Mouse (Mus musculus): ENCODE results near the gene Sec14l2. TPM values are rescaled to one million over a fixed set of nuclear protein-coding genes. Genes with fewer than 3 reads are reported as not detected.

Sec14l2 gene
- polyA plus RNA-seq, 1 experiment: 1.5 TPM

DNA sequence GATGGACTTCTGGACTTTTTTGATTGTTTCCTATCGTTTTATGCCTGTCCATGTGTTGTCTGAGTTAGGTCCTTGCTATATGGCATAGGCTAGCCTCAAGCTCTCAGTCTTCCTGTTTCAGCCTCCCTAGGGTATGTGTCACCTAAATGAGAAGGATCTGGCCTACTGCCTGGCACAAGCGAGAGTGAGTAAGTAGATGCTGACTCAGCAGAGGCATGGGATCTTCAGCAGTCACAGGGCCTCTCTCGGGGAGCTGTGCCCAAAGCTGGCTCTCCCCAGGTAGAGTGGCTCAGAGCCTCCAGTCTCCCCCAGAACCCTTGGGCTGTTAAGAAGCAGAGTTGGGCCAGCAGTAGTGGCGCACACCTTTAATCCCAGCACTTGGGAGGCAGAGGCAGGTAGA is 19.1 kb upstream of the Sec14l2 start:
- no peak for TF ChIP-seq GATA1 (IDR thresholded peaks at IDR 0.05; ENCODE audit: low read length)

DNA sequence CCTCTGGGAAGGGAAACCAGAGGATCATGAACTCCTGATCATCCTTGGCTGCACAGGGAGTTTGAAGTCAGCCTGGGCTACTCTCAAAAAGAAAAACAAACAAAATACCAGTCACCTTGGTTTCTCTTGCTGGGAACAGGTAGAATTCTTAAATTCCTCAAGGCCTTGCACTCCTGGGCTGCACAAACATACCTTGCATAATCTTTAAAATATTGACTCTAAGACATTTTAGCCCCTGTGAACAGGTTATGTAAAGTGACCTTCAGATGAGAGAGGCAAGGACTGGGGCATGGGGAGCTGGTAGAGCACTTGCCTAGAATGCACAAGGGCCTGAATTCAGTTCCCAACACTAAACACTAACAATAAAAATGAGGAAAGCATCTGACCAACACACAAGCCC is 18.3 kb upstream of the Sec14l2 start:
- no peak for TF ChIP-seq GATA1 (IDR thresholded peaks at IDR 0.05; ENCODE audit: low read length)

DNA sequence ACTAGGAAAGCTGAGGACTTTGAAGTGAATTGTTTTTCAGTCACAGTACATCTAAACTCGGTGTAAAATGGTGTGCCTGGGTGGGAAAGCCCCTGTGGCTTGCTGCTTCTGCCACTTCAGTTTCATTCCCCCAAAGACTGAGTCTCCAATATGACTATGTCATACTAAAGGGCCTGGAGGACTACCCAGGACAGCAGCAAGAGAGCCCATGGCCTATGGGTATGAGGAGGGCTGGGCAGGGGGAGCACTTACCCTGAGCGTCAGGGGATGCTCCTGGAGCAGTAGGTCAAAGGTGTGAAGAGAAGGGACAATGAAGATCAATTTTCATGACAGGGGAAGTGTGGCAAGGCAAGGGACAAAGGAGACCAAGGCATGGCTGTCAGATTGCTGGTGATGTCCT is 15.7 kb upstream of the Sec14l2 start:
- no peak for TF ChIP-seq GATA1 (IDR thresholded peaks at IDR 0.05; ENCODE audit: low read length)

DNA sequence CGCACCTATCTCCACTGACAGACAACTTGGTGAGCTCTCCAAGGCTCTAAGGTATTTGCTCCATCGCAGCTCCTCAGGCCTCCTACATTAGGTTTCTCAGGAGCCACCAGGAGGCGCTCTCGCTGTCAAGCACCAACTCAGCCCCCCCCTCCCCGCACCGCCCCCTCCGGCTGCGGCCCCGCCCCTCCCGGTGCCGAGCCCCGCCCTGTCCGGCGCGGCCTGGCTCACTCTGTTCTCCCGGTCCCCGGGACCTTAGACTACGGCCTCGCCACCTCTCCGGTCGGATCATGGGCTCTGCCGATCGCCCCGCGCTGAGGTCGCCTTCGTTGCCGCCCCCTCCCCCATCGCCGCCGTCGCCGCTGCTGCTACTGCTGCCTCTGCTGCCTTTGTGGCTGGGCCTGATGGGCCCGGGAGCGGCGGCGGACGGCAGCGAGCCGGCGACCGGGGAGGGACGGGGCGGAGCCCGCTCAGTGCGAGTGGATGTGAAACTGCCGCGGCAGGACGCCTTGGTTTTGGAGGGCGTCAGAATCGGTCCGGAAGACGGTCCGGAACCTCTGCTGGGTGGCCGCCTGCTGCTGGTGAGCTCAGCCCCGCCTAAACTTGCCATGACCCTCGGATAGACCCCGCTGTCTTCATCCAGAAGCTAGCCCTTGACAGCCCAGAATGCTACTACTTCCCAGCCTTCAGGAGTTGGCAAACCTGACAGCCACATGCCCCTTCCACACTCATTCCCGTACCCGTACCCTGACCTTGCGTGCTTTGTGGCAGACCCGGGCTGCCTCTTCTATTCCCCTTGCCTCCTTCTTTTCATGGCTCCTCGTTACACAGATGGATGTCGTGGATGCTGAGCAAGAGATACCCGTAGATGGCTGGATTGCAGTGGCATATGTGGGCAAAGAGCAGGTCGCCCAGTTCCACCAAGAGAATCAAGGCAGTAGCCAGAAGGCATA is 12.0 kb upstream of the Sec14l2 start, which contains the start of gene Rnf215:
Rnf215 (plus strand) TSS at position 217 of the 950 bp plus-strand sequence.
- no peak for TF ChIP-seq GATA1 (IDR thresholded peaks at IDR 0.05; ENCODE audit: low read length)

DNA sequence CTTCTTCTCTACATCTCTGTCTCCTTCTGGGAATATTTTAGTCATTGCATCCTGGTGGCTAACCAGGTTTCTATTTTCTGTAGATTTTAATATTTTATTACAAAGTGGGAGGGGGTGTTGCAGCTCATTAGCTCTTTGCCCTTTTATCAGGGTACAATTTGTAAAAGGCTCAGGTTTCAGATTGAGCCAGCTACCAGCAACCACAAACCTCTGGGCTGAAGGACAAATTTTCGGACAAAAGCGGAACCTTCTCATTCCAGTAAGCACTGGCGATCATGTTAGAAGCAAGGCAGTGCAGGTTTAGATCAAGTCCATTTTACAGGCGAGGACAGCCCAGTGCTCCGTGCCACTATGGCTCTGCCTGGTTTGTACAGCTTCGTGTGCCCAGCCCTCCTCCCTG is 11.2 kb upstream of the Sec14l2 start:
- TF ChIP-seq GATA1 (IDR thresholded peaks at IDR 0.05; ENCODE audit: low read length): no peak

DNA sequence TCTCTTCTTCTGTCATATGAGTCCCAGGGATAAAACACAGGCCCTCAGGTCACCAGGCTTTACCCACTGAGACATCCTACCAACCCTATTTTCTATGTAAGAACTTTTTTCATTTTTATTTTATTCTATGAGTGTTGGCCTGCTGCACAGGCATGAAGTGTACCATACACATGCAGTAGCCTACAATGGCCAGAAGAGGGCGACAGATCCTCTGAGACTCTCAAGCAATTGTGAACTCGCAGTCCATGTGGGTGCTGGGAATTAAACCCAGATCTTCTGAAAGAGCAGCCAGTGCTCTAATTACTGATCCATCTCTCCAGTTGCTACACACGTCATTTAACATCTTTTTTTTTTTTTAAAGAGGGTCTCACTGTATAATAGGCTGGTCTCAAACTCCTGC is 10.2 kb upstream of the Sec14l2 start:
- TF ChIP-seq GATA1 (IDR thresholded peaks at IDR 0.05; ENCODE audit: low read length): no peak

DNA sequence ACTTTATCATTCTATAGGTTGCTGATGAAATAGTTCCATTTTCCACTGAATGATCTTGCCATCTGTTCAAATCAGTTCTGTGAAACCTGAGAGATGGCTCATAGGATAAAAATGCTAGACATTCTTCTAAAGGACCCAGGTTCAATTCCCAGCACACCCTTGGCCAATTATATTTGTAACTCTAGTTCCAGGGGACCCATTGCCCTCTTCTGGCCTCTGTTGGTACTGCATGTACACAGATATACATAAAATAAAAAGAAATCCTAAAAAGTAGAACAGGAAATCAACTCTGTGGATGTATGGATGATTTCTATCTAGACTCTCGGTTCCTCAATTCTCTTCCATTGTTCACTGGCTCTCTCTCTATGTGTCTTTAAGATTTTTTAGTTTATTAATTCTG is 3.8 kb upstream of the Sec14l2 start:
- TF ChIP-seq GATA1 (IDR thresholded peaks at IDR 0.05; ENCODE audit: low read length): no peak

DNA sequence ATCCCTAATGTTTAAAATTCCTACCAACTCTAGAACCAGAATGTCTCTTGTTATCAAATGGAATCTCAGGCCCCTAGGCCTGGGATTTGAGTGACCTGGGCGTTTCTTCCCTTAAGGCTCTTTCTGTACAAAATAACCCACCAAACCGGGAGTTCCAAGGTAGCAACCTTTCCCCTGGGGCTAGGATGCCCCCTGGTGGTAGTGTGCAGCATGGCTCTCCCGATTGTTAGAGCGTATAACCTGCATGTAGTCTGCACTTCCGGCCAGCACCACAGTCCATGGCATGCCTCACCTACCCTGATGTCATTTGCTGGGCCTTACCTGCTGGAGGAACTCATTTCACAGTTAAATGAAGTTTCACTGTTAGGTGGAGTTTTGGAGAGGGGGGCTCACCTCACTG is 707 bp upstream of the Sec14l2 start:
- no peak for TF ChIP-seq GATA1 (IDR thresholded peaks at IDR 0.05; ENCODE audit: low read length)

DNA sequence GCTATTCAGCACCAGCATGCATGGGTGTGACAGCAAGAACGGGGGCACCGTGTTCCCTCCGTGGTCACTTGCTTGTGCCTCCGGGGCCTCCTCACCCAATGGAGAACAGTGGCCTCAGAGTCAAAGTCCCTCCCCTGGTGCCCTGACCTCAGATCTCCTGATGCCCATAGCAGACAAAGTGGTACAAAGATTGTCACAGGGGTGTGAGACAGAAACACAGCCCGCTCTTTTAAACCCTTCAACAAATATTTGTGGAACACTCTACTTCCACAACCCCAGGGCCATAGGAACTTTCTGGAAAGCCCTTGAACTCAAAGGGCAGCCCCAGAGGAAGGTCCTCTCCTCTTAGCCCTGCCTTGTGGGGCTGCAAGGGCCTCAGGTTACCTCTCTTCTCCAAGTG is 989 bp downstream of the Sec14l2 start:
- TF ChIP-seq GATA1 (IDR thresholded peaks at IDR 0.05; ENCODE audit: low read length): no peak

DNA sequence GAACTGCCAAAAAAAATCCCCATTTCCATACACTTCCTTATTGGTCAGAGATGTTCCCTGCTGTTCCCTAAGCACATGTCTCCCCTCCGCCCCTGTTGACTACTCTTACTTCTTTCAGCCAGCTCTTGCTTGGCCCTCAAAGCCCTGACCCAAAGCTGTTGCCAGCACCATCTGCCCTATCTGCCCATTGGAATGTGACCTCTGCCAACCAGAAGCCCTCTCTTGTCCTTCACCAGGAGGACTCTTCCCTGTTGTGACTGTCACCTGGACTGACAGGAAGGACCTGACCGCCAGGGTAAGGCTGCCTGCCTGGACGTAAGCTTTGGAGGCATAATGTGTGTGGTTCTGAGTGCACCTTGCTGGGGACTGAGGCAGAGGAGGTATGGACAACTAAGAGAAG is 1.5 kb downstream of the Sec14l2 start:
- no peak for TF ChIP-seq GATA1 (IDR thresholded peaks at IDR 0.05; ENCODE audit: low read length)

DNA sequence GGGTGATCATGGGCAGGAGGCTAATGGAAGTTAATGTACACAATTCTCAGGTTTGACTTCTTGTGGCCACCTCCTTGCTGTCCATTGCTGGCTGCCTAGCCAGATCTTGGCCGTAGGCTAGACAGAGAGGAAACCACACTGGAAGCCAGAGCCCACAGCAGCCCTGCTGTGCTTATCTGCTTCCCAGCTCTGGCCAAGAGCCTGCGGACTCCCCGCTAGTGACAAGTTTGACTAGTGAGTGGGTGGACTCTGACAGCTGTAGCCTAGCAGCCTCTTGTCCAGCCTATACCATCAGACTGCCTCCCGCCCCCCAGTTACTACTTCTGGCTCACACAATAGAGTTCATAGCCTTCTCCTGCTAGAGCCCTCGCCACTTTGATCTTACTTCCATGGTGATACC is 3.6 kb downstream of the Sec14l2 start:
- no peak for TF ChIP-seq GATA1 (IDR thresholded peaks at IDR 0.05; ENCODE audit: low read length)

DNA sequence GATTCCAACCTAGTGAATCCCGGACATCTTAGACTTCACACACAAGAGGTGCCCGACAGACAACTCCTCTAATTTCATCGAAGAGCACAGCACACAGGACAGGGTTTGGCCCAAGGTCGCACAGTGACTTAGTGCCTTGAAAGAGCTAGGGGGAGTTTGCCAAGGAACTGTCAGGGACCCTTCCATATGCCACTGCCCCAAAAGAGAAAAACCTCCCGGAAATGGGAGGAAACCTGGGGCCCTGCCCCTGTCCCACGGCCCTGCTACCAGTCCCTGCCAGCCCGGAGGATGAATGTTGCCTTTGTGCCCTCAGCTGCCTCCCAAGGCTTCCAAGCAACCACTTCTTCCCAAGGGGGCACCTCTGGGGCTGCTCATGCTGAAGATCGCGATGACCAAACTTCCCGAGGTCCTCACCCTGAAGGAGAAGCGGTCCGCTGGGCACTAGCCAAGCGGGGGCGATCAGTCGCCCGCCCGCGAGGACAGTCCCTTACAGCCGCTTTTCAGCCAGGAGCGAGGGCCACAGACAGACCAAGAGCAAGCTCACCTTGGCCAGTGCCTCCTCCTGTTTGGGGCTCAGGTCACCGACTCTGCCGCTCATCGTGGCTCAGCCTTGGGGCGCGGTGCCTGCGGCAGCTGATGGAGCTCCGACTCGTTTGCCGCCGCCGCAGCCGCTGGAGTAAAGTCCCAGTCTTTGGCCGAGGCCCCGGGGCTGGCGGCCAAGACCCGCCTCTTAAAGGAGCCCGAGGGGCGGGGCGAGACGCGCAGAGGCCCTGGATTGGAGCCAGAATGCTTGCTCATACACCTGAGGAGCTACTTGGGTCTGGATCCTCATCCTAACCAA is 4.9 kb downstream of the Sec14l2 start:
- TF ChIP-seq GATA1 (IDR thresholded peaks at IDR 0.05; ENCODE audit: low read length): no peak

DNA sequence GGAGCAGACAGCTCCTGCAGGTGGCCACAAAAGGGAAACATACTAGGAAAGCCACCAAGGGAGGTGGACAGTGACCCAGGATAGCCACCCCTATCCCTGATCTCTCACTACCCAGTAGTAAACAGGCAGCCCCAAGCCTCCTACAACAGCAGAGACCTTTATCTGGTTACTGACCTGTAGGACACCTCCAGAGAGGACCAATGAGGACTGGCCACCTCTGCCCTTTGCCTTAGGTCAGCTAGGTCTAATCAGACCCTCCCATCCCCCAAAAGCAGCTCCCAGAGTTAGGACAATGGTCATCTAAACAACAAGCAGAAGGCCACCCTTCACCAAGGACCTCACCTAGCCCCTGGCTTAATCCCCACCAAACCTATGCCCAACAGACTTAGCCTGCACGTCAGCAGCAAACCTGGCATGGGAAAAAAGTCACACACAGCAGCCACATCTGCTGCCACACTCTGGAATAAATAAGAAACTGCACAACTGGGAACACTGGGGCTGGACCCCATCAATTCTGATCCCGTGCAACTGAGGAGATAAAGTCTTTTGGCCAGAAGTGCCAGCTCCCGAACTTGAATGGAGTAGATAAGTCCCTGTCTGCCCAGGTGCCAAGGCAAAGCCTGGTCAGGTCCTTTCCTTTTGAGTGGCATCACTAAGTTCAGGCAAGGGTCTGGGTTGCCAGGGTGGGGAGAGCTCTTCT is 5.7 kb downstream of the Sec14l2 start:
- TF ChIP-seq GATA1 (IDR thresholded peaks at IDR 0.05; ENCODE audit: low read length): no peak

DNA sequence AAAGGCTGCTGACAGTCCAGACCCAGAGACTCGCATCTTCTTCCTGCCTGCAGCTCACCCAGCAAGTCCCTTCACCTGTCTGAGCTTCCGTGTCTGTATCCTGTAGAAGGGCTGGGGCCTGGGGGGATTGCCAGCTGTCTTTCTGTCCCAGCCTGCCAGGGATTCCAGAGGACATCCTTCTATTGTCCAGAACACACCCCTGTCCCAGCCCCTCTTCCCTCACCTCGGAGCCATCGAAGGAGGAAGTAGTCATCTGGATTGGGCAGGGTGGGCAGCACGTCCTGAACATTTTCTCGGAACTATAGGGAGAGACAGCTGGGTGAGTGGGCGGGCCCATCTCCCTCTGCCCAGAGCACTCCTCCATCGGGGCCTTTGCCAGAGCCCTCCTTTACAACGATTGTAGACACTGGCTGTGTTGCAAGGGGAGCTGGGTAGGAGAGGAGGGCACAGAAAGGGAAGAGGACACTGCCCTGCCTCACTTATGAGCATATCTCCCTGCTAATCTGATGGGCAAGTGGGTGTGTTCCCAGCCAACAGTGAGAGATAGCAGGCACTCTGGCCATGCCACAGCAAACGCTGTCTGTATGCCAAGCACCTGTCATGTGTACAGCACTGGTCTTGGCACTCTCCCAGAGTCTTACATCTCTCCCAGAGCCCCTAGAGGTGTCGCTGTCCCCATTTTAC is 6.6 kb downstream of the Sec14l2 start:
- TF ChIP-seq GATA1 (IDR thresholded peaks at IDR 0.05; ENCODE audit: low read length): no peak

DNA sequence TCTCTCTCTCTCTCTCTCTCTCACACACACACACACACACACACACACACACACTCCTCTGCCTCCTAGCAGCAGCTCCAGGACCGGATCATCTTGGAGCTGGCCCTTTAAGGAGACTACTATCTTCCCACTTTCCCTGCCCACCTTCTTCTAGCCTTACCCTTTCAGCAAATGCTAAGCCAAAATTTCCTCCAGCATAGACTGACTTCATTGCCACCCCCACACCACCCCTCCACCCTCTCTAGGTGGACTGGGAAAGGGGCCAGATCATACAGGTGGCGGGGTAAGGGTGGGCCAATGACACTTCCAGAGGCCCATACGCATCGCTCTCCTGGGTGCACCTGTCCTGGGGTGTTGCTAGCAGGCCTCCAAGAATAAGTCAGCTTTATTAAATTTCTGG is 7.8 kb downstream of the Sec14l2 start:
- no peak for TF ChIP-seq GATA1 (IDR thresholded peaks at IDR 0.05; ENCODE audit: low read length)

Measured in G1E-ER4 (cell line).